Mouse (Mus musculus): ENCODE data around the gene Add2.

DNA sequence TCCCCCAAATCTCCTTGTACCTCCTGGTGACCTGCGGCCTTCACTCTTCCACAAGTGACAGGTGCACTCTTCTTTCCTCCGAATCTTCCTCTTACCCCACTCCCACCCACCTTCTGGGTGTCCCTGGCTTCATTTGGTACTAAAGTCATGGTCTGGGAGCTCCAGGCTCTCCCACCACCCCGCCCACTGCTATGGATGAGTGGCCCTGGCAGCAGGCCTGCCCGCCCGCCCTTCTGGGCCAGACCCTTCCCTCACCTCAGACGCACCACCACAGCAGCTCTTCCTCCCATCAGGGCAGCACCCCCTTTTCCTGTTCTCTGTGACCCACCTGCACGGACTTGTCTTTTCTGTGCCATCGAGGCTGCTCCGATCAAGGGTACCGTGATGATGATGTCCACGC lies 19.0 kb downstream of the Add2 start:
- no peak for TF ChIP-seq GATA1 (IDR thresholded peaks at IDR 0.05; ENCODE audit: borderline replicate concordance, low read length)
- no peak for TF ChIP-seq FLI1 (IDR thresholded peaks at IDR 0.05; ENCODE audit: low read length)
